Mouse (Mus musculus) erythroblast, embryonic 14.5 days (primary cell): Measurements from ENCODE around the gene Parp9. TPM values are rescaled to one million over a fixed set of nuclear protein-coding genes. Genes with fewer than 3 reads are reported as not detected.

ENCODE experiments used
- H3K27me3 ChIP-seq: 2 replicates; pipeline ENCODE4 v1.6.1; 2012; ENCODE audit warnings: inconsistent platforms; ENCODE audit not compliant: control insufficient read depth
- H3K36me3 ChIP-seq: 2 replicates; pipeline ENCODE4 v1.6.1; 2012; ENCODE audit warnings: mild to moderate bottlenecking, inconsistent platforms; ENCODE audit not compliant: control insufficient read depth
- H3K4me1 ChIP-seq: 2 replicates; pipeline ENCODE4 v1.6.1; 2012; ENCODE audit warnings: inconsistent platforms; ENCODE audit not compliant: control insufficient read depth
- H3K4me3 ChIP-seq: replicated peaks from 2 replicates; pipeline ENCODE3; 2012; ENCODE audit warnings: moderate library complexity, mild to moderate bottlenecking, inconsistent platforms
- H3K9me3 ChIP-seq: 2 replicates; pipeline ENCODE4 v1.6.1; 2012; ENCODE audit warnings: low read length, inconsistent platforms, mixed read lengths; ENCODE audit not compliant: control insufficient read depth
- GATA1 ChIP-seq: IDR thresholded peaks from 2 replicates; pipeline ENCODE4 v1.6.1; 2012; ENCODE audit warnings: low read length, inconsistent platforms, mixed read lengths
- TAL1 ChIP-seq: IDR thresholded peaks from 3 replicates; pipeline ENCODE4 v1.6.1; 2012; ENCODE audit warnings: low read length, inconsistent platforms, mixed read lengths
- polyA plus RNA-seq: library from polyadenylated mRNA; stranded (reverse); fragments of >175 nt; gene quantifications from 2 replicates; pipeline ENCODE4 v1.2.3, GENCODE M21; 2012

Gene Parp9
- polyA plus RNA-seq, 1 experiment: 0.03 TPM

- Histone ChIP-seq H3K36me3 (no peaks in the 10 kb centered on the region), H3K4me1 (peaks cover 27% of the 10 kb centered on the region), H3K4me3 (peak overlapping the region; percentile 57), H3K27me3 (no peaks in the 10 kb centered on the region), H3K9me3 (peaks cover 2% of the 10 kb centered on the region; the same call in 1 of the 2 replicates)
- TF ChIP-seq TAL1 (no peak), GATA1 (no peak)
These were observed 32.3 kb upstream of the Parp9 start for GRCm38 (mm10) chr16:35905819-35906485.

DNA sequence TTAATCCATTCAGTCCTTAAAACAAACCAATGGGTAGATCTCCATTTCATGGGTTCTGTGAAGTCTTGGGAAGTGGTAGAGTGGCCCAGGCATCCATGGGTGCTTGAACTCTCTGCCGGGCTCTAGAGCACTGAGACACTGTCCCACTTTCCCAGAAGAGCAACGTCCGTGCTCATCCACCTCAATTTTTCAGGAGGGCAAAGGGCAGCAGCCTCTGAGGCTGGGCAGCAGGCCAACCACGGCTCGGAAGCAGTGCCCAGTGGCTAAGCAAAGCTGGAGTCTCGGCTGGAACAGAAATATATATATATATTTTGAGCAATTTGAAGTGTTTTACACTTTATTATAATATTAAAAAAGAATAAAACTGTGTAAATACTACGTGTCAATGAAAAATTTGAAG is 31.4 kb upstream of the Parp9 start:
- H3K36me3 ChIP-seq: no peaks in the 10 kb centered on the region
- H3K9me3 ChIP-seq: peaks cover 2% of the 10 kb centered on the region; the same call in 1 of the 2 replicates
- H3K4me3 ChIP-seq: no peak overlapping the region
- TF ChIP-seq GATA1 (no peak), TAL1 (no peak)
- H3K27me3 ChIP-seq: no peaks in the 10 kb centered on the region
- H3K4me1 ChIP-seq: peaks cover 27% of the 10 kb centered on the region

- H3K4me1 ChIP-seq: peaks cover 27% of the 10 kb centered on the region
- peaks cover 2% of the 10 kb centered on the region; the same call in 1 of the 2 replicates for H3K9me3 ChIP-seq
- TF ChIP-seq GATA1 (no peak), TAL1 (no peak)
- H3K36me3 ChIP-seq: no peaks in the 10 kb centered on the region
- no peaks in the 10 kb centered on the region for H3K27me3 ChIP-seq
- no peak overlapping the region for H3K4me3 ChIP-seq
These were observed 30.7 kb upstream of the Parp9 start for GRCm38 (mm10) chr16:35907432-35908201.

- H3K4me3 ChIP-seq: no peak overlapping the region
- H3K9me3 ChIP-seq: no peaks in the 10 kb centered on the region
- peaks cover 7% of the 10 kb centered on the region for H3K4me1 ChIP-seq
- TF ChIP-seq TAL1 (no peak), GATA1 (no peak)
- H3K36me3 ChIP-seq: no peaks in the 10 kb centered on the region
- H3K27me3 ChIP-seq: no peaks in the 10 kb centered on the region
These were observed 26.8 kb upstream of the Parp9 start for GRCm38 (mm10) chr16:35911449-35911848.

- no peaks in the 10 kb centered on the region for H3K9me3 ChIP-seq
- TF ChIP-seq GATA1 (no peak), TAL1 (no peak)
These were observed 24.7 kb upstream of the Parp9 start for GRCm38 (mm10) chr16:35913526-35913925.

GRCm38 (mm10) chr16:35914301-35914700 is 24.0 kb upstream of the Parp9 start:
- no peak overlapping the region for H3K4me3 ChIP-seq
- no peak for TF ChIP-seq GATA1
- no peak for TF ChIP-seq TAL1
- no peaks in the 10 kb centered on the region for H3K9me3 ChIP-seq
- H3K27me3 ChIP-seq: no peaks in the 10 kb centered on the region
- H3K36me3 ChIP-seq: no peaks in the 10 kb centered on the region
- H3K4me1 ChIP-seq: no peaks in the 10 kb centered on the region

More at GRCm38 (mm10) chr16:35913526-35913925, 24.7 kb upstream of the Parp9 start:
- no peaks in the 10 kb centered on the region for H3K27me3 ChIP-seq
- no peaks in the 10 kb centered on the region for H3K36me3 ChIP-seq
- H3K4me3 ChIP-seq: no peak overlapping the region
- H3K4me1 ChIP-seq: no peaks in the 10 kb centered on the region

DNA sequence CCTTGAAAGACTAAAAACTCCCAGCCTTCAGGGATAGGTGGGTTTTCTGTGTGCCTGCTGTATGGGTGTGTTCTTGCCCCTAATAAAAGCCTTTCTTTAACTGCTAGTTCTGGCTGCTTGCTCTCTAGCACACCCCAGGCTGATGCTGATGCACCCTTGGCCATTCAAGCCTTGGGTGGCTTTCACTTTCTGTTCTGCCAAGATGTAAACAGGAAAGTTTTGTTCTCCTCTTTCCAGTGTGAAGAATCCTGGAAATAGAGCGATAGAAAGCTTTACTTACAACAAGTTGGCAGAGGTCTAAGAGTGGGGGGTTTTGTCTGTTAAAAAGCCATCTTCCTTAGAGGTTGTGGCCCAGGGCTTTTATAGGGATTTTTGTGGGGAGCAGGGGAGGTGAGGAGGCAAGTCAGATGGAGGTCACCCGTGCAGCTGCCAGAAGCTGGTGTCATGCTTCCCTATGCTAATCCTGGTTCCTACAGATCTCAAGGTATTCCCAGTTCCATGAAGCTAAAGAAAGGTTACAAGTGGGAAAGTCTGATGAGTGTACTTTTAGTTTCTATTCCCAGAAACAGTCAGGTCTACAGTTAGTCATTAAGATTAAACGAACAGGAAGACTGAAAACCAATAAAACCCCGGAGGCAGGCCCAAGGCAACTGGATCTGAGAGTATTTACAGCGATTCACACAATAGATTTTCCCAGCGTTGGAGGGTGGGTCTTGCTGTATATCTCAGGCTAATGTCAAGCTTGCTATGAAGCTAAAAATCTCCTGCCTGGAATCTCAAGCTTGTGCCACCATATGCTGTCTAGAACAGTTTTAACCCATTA is 19.3 kb upstream of the Parp9 start:
- no peaks in the 10 kb centered on the region for H3K36me3 ChIP-seq
- H3K9me3 ChIP-seq: no peaks in the 10 kb centered on the region
- no peak overlapping the region for H3K4me3 ChIP-seq
- H3K27me3 ChIP-seq: no peaks in the 10 kb centered on the region
- TF ChIP-seq TAL1: no peak
- TF ChIP-seq GATA1: no peak
- H3K4me1 ChIP-seq: no peaks in the 10 kb centered on the region

DNA sequence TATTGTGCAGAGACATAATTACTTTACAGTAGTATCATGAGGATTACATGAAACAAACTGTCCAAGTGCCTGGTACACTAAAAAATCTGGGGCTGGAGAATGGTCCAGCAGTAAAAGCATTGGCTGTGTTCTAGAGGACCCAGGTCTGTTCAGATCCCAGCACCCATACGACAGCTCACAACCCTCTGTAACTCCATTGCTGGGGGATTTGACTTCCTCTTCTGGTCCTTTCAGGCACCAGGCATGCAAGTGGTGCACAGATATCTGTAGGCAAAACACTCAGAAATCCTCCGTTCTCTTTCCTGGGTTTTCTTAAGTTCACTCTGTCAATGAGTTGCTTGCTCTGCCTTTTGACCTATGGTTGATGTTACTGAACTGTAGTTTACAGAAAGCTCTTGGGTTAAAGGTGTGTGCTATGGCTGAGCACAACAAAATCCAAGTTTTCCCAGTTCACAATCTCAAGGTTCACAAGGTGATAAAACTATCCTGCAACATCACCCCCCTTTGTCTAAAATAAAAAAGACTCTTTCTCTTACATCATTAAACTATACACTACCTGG is 16.5 kb upstream of the Parp9 start:
- Histone ChIP-seq H3K4me3 (no peak overlapping the region), H3K9me3 (no peaks in the 10 kb centered on the region), H3K27me3 (no peaks in the 10 kb centered on the region), H3K36me3 (no peaks in the 10 kb centered on the region), H3K4me1 (no peaks in the 10 kb centered on the region)
- TF ChIP-seq GATA1 (no peak), TAL1 (no peak)

- Histone ChIP-seq H3K36me3 (no peaks in the 10 kb centered on the region), H3K9me3 (no peaks in the 10 kb centered on the region), H3K4me3 (no peak overlapping the region), H3K27me3 (no peaks in the 10 kb centered on the region), H3K4me1 (no peaks in the 10 kb centered on the region)
- TF ChIP-seq GATA1: no peak
- TF ChIP-seq TAL1: no peak
These were observed 15.9 kb upstream of the Parp9 start for GRCm38 (mm10) chr16:35922301-35922895.
